Mouse (Mus musculus) liver, embryonic 18 days (tissue): ENCODE data around the gene Cenpc1. TPM values are rescaled to one million over a fixed set of nuclear protein-coding genes. Genes with fewer than 3 reads are reported as not detected.

Experiments
- polyA plus RNA-seq: library from polyadenylated mRNA; depleted of rRNA; stranded (reverse); fragments of >200 nt; gene quantifications from 2 replicates; pipeline ENCODE4 v1.2.3, GENCODE M21; 2012; rRNA removed

The Cenpc1 gene
- 3.8 and 3.9 TPM in 2 replicates for polyA plus RNA-seq

GRCm38 (mm10) chr5:86065101-86065875, at the start of gene Cenpc1:
TSS of gene Cenpc1 (minus strand) at chr5:86065583.

GRCm38 (mm10) chr5:86071538-86071937, 6.2 kb upstream of the Cenpc1 start, which contains the start of gene Stap1:
TSS of gene Stap1 (plus strand) at chr5:86071746.

Other genes with a start within 250 kb of the Cenpc1 start
- 2.6 and 3.1 TPM in 2 replicates for gene Stap1, start 6.2 kb upstream of the Cenpc1 start, polyA plus RNA-seq
- 1.9 TPM in 2 replicates for gene Uba6, start 107.2 kb upstream of the Cenpc1 start, polyA plus RNA-seq
- gene Gnrhr, start 132.3 kb upstream of the Cenpc1 start, polyA plus RNA-seq, result not detected in 2 replicates
- not detected in 2 replicates for gene Tmprss11c, start 223.7 kb upstream of the Cenpc1 start, polyA plus RNA-seq